Mouse (Mus musculus) liver, postnatal 0 days (tissue): ENCODE results near the gene Smndc1. TPM values are rescaled to one million over a fixed set of nuclear protein-coding genes. Genes with fewer than 3 reads are reported as not detected.

Experiments used
- ATAC-seq: fragments of 200-750 bp; cut with Nextera tagmentation; 2 replicates; pipeline ENCODE4 v1.8.0; 2017; ENCODE audit warnings: mild to moderate bottlenecking, moderate library complexity
- DNase-seq: peaks from one replicate; pipeline ENCODE4 v3.0.0-alpha.2; 2016
- H3K27ac ChIP-seq: fragments of 300-500 bp; sonication (generic); 2 replicates; pipeline ENCODE4 v1.5.1; 2014; ENCODE audit warnings: antibody characterized with exemption, moderate library complexity, mild to moderate bottlenecking, low read depth
- H3K27me3 ChIP-seq: fragments of 300-500 bp; sonication (generic); 2 replicates; pipeline ENCODE4 v1.6.1; 2014; ENCODE audit warnings: low read length, control low read depth, mixed read lengths; ENCODE audit not compliant: insufficient read depth
- H3K36me3 ChIP-seq: fragments of 300-500 bp; sonication (generic); replicated peaks from 2 replicates; pipeline ENCODE4 v1.6.1; 2014; ENCODE audit warnings: mild to moderate bottlenecking, control low read depth, low read length, moderate library complexity, mixed read lengths; ENCODE audit not compliant: insufficient read depth
- H3K4me1 ChIP-seq: fragments of 300-500 bp; sonication (generic); 2 replicates; pipeline ENCODE4 v1.6.1; 2014; ENCODE audit warnings: antibody characterized with exemption, mild to moderate bottlenecking, control low read depth; ENCODE audit not compliant: insufficient read depth
- H3K4me2 ChIP-seq: fragments of 300-500 bp; sonication (generic); 2 replicates; pipeline ENCODE4 v1.6.1; 2014; ENCODE audit warnings: low read depth, mild to moderate bottlenecking, low read length, moderate library complexity, mixed read lengths
- H3K4me3 ChIP-seq: fragments of 300-500 bp; sonication (generic); 2 replicates; pipeline ENCODE4 v1.5.1; 2014; ENCODE audit warnings: low read depth, low read length
- H3K9ac ChIP-seq: fragments of 300-500 bp; sonication (generic); replicated peaks from 2 replicates; pipeline ENCODE4 v1.6.1; 2014; ENCODE audit warnings: mild to moderate bottlenecking, moderate library complexity
- H3K9me3 ChIP-seq: fragments of 300-500 bp; sonication (generic); 2 replicates; pipeline ENCODE4 v1.6.1; 2016; ENCODE audit warnings: mild to moderate bottlenecking, control low read depth, low read length, mixed read lengths
- CTCF ChIP-seq: sonication (generic); IDR thresholded peaks from 2 replicates; pipeline ENCODE4 v1.5.1; 2016; ENCODE audit warnings: antibody characterized with exemption, low read depth
- EP300 ChIP-seq: IDR thresholded peaks from 2 replicates; pipeline ENCODE4 v1.6.1; 2016; ENCODE audit warnings: antibody characterized with exemption, low read depth, mild to moderate bottlenecking
- WGBS: fragments of 180-500 bp; shearing (Covaris S2); extraction: QIAGEN DNeasy Blood & Tissue Kit; methylation state at CpG from one replicate; pipeline ENCODE4 v1.1.7; 2014; ENCODE audit not compliant: insufficient replicate concordance; 5-methylcytosine and 5-hydroxymethylcytosine counted together
- polyA plus RNA-seq: library from polyadenylated mRNA; unstranded; fragments of >200 nt; fragmentation: Nextera tagmentation; extraction: Ambion mirVana; gene quantifications from 2 replicates; pipeline ENCODE4 v1.2.1, GENCODE M21; 2015

The Smndc1 gene
- polyA plus RNA-seq, 1 experiment from 2014 or later: 18.9 TPM

GRCm38 (mm10) chr19:53377652-53378051 is 12.7 kb downstream of the Smndc1 start:
- Histone ChIP-seq H3K4me2 (no peak overlapping the region), H3K36me3 (peaks cover 71% of the 10 kb centered on the region), H3K4me1 (no peaks in the 10 kb centered on the region), H3K9me3 (no peaks in the 10 kb centered on the region), H3K27me3 (no peaks in the 10 kb centered on the region), H3K27ac (no peak overlapping the region), H3K4me3 (no peak overlapping the region), H3K9ac (no peak overlapping the region)
- WGBS: 76% methylated on average over 8 of the region's 8 CpGs
- TF ChIP-seq CTCF (no peak), EP300 (no peak)
- ATAC-seq: no peak
- no peak for DNase-seq

- no peak overlapping the region for H3K9ac ChIP-seq
- no peaks in the 10 kb centered on the region for H3K4me1 ChIP-seq
- H3K36me3 ChIP-seq: peaks cover 66% of the 10 kb centered on the region
- H3K27ac ChIP-seq: no peak overlapping the region
- no peak for DNase-seq
- no peak for ATAC-seq
- no peak overlapping the region for H3K4me3 ChIP-seq
- H3K4me2 ChIP-seq: no peak overlapping the region
- H3K27me3 ChIP-seq: no peaks in the 10 kb centered on the region
- WGBS: 91% methylated on average over 9 of the region's 9 CpGs
- H3K9me3 ChIP-seq: no peaks in the 10 kb centered on the region
- TF ChIP-seq CTCF (no peak), EP300 (no peak)
Measured at GRCm38 (mm10) chr19:53375816-53376215, 14.6 kb downstream of the Smndc1 start.

DNA sequence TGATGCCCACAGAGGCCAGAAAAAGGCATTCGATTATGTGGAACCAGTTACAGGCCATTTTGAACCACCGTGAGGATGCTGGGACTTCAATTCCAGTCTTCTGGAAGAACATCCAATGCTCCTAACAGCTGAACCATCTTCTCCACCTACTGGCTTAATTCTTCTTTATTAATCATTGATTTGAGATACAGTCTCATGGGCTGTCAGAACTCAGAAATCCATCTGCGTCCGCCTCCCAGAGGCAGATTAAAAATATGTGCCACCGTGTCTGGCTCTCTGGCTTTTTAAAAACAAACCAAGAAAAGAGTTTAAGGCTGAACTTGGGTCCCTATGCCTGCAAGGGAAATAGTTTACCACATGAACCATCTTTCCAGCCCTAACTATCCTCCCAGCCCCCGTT is 15.1 kb downstream of the Smndc1 start:
- TF ChIP-seq EP300 (no peak), CTCF (no peak)
- Histone ChIP-seq H3K4me1 (no peaks in the 10 kb centered on the region), H3K27ac (no peak overlapping the region), H3K4me3 (no peak overlapping the region), H3K9me3 (no peaks in the 10 kb centered on the region), H3K9ac (no peak overlapping the region), H3K27me3 (no peaks in the 10 kb centered on the region), H3K36me3 (peaks cover 65% of the 10 kb centered on the region), H3K4me2 (no peak overlapping the region)
- 89% methylated on average over 6 of the region's 6 CpGs for WGBS
- DNase-seq: no peak
- ATAC-seq: no peak

DNA sequence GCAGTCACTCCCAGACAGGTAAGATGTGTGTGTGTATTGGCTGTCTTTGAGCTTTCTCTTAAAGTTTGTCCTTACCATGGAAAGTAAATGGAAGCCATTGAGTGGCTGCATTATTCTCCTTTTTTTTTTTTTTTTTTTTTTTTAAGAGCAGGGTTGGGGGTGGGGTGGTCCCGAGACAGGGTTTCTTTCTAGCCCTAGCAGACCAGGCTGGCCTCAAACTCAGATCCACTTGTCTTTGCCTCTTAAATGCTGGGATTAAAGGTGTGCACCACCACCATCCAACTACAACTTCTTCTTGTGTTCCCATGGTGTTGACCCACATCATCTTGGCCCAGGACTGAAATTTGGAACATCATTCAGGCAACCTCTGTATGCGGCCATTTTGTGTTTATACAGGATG is 16.8 kb downstream of the Smndc1 start:
- no peak overlapping the region for H3K4me2 ChIP-seq
- H3K36me3 ChIP-seq: peaks cover 57% of the 10 kb centered on the region
- WGBS: 88% methylated on average over 2 of the region's 2 CpGs
- H3K27ac ChIP-seq: no peak overlapping the region
- H3K27me3 ChIP-seq: no peaks in the 10 kb centered on the region
- H3K9ac ChIP-seq: no peak overlapping the region
- TF ChIP-seq EP300 (no peak), CTCF (no peak)
- H3K4me1 ChIP-seq: peaks cover 3% of the 10 kb centered on the region; the same call in 1 of the 2 replicates
- H3K4me3 ChIP-seq: no peak overlapping the region
- no peak for ATAC-seq
- H3K9me3 ChIP-seq: no peaks in the 10 kb centered on the region
- no peak for DNase-seq

DNA sequence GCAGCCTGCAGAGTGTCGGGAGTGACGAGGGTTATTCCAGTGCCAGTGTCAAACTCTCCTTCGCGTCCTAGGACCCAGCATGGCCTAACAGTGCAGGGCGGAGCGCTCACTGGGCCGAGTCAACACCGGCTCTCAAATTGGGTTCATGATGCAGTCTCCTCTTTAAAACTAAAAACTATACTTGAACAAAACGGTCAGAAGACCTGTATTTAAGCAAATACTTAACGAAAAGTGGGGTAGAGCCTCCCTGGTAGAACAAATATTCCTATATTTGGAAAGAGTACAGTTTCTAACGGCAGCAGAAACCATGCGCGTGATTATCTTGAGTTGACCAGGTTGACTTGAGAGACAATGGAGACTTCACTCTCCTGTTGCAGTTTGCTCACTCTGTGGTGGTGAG is 18.7 kb downstream of the Smndc1 start, which contains the start of gene Gm10197:
Gm10197 (minus strand) TSS at position 101 of the 400 bp plus-strand sequence.
- Histone ChIP-seq H3K9me3 (no peaks in the 10 kb centered on the region), H3K27me3 (no peaks in the 10 kb centered on the region), H3K4me2 (no peak within 1 kb of the TSS), H3K9ac (no peak within 1 kb of the TSS), H3K4me1 (peaks cover 3% of the 10 kb centered on the region; the same call in 1 of the 2 replicates), H3K4me3 (no peak within 1 kb of the TSS), H3K27ac (no peak within 1 kb of the TSS), H3K36me3 (peaks cover 46% of the 10 kb centered on the region)
- 90% methylated on average over 13 of the region's 13 CpGs for WGBS
- ATAC-seq (no peak), DNase-seq (no peak)
- TF ChIP-seq EP300: no peak
- no peak for TF ChIP-seq CTCF

DNA sequence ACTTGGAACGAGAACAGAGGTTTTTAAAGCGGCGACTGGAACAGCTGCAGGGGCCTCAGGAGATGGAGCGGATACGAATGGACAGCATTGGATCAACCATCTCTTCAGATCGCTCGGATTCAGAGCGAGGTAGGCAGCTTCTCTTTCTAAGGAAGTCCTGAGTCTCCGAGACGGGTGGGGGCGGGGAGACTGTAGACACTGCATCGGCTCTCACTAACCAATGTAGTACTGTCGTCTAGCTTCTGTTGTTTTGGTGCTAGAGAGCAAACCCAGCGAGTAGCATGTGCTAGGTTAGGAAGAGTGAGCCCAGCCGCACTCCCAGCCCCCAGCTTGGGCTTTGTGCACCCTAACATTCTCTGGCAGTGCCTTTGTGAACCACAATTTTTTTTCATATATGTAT is 20.1 kb downstream of the Smndc1 start:
- TF ChIP-seq CTCF (no peak), EP300 (no peak)
- no peak overlapping the region for H3K9ac ChIP-seq
- no peak for DNase-seq
- no peak overlapping the region for H3K27ac ChIP-seq
- no peak for ATAC-seq
- peaks cover 41% of the 10 kb centered on the region for H3K36me3 ChIP-seq
- 84% methylated on average over 15 of the region's 15 CpGs for WGBS
- no peak overlapping the region for H3K4me2 ChIP-seq
- peaks cover 3% of the 10 kb centered on the region; the same call in 1 of the 2 replicates for H3K4me1 ChIP-seq
- H3K4me3 ChIP-seq: no peak overlapping the region
- H3K27me3 ChIP-seq: no peaks in the 10 kb centered on the region
- H3K9me3 ChIP-seq: no peaks in the 10 kb centered on the region
